Mouse (Mus musculus): Measurements from ENCODE around the gene Acmsd. TPM values are rescaled to one million over a fixed set of nuclear protein-coding genes. Genes with fewer than 3 reads are reported as not detected.
"Not testable (repeated sequence)": the region's sequence is repeated elsewhere in the genome, so short reads cannot be mapped to it uniquely, and the experiment has no call there.

Gene Acmsd
- under 1 TPM; 0.33 to 0.44 TPM for total RNA-seq (2021)
- long read RNA-seq, experiment 1, result 0 reads
- long read RNA-seq, experiment 2, partial matches to known transcripts, result 0 of 3 reads
- long read RNA-seq, experiment 2, other reads (novel, unspliced or antisense), result 3 of 3 reads

DNA sequence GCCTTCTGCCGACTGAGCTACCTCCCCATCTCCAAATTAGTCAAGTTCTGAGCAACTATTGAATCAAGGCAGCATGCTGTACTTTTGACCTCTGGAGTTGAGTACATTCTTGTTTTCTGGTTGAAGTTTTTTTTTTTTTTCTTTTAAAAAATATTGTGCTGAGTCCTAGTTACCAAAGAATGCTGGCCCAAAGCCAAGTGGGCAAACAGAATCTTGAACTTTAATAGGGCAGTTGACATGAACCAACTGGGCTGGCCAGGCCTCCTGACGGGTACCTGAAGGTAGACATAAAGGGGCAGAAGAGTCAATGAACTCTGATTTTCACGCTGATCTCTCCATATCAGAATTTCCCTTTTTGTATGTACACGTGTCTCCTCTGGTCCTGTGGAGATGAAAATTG lies at the start of gene Acmsd:
TSS of gene Acmsd (plus strand) at position 318 of the 400 bp plus-strand sequence.
- intact Hi-C loops (cut with DNase I), result no loop called here
- no peak for DNase-seq

DNA sequence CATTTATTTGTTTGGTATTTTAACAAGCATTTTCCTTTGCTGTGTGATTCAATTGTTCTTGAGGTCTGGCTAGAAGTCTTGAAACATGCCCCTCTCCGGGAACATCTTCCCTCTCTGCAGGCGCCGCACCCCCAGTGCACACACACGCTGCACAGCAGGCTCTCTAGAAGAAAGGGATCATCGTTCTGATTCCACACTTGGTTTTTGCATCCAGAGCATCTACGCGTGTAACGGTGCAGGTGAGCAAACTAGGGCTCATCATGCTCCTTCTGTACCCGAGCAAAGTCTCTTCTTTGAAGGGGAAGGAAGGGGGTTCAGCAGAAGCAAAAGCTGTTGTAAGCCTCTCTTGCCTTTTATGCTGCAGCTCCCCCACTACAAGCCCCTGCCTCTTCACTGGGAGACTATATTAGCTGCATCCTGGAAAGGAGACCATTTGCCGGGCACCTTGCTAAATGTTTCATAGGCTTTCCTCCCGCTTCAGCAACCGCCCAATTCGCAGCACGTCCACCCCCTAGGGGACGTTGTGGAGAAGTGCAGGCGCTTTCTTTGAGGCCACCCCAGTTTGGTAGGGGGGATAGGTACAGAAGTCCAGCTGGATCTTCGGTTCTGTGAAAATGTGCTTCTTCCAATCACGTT lies 49.6 kb upstream of the Acmsd start, which contains the start of gene Tmem163:
TSS of gene Tmem163 (minus strand) at position 51 of the 636 bp plus-strand sequence.
- peak; percentile 17 to 41 for DNase-seq
- intact Hi-C loops (cut with DNase I), result loop anchor here (2.0 to 5.0 kb wide), 2 partner anchors 77 to 179 kb away; no protein-coding TSS in a partner anchor

DNA sequence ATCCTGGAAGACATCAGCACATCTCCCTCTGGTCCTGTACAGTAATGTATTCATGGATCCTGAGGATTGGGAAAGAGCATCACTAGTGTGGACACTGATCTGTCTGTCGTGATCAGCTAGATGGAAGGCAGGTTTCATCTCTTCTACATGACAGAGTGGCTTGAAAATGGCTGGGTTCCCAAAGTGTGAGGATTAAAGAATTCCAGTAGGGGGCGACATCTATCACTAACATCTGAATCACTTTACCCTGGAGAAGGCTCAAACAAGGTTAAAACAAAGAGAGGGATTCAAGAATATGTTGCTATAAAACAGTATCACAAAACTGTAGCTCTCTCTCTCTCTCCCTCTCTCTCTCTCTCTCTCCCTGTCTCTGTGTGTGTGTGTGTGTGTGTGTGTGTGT lies 32.7 kb upstream of the Acmsd start:
- DNase-seq, result no peak
- intact Hi-C loops (cut with DNase I), result loop anchor here (5.0 kb wide), 2 partner anchors 71 to 199 kb away; no protein-coding TSS in a partner anchor

DNA sequence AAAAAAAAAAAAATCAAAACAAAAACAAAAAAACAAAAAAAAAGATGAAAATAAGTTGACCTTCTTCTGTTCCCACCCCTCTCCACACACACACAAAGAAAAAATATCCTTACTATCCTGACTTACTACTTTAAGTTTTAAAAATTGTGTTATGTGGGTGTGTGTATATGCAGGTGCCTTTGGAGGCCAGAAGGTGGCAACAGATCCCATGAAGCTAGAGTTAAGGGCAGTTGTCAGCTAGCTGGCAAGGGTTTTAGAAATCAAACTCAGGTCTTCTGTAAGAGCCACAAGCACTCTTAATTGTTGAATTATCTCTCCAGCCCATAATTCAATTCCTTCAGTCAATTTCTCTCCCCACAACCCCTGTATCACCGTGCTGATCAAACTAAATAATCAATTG lies 27.0 kb upstream of the Acmsd start:
- no peak for DNase-seq
- intact Hi-C loops (cut with DNase I), result no loop called here

DNA sequence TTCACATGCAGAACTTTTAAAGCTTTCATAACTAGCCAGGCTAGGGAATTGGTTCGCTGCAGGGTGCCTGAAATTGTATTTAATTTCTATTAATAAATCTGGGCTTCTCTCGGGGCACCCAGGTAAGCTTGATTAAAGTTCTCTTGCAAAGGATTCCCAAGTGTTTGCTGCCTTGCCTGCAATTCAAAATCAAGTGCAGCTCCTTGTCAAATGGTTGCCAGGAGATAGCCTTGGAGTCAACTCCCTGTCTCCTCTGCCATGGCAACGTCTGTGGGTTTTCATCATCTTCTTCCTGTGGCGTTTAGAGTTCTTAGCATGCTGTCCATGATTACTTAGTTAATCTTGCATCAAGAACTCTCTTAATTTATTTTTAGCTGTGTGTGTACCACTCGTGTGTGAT lies 22.9 kb upstream of the Acmsd start:
- DNase-seq, result no peak
- intact Hi-C loops (cut with DNase I), result no loop called here

DNA sequence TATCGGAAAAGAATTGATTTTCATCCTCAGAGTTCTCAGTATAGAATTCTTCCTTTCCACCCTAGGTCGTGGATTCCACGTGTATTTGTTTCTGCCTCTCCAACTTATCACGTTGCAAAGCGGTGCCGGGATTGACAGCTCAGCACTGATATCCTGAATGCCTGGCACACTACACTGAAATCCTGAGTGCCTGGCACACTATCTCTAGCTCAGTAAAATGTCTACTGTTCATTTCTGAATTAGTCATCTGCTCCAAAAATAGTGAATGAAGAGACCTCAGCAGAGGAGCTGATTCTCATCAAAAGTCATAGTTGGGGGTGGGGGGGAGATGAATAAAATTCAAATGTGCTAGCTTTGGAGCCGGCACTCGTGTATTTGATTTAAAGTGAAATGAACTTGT lies 12.8 kb upstream of the Acmsd start:
- peak in 1 of 2 experiments; percentile 22 for DNase-seq
- intact Hi-C loops (cut with DNase I), result no loop called here

DNA sequence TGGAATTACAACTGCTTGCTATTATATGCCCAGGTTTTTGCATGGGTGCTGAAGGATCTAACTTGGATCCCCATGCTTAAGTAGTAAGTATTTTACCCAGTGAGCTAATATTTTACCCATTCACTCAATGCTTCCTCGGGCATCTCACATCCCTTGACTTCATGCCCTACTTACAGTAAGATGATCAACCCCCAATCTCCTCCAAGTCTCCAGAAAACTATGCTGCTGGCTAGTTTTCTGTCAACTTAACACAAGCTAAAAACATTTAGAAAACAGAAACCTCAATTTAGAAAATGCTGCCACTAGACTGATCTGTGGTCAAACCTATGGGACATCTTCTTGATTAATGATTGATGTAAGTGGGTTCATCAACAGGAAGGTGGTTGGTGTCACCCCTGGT lies 10.9 kb upstream of the Acmsd start:
- intact Hi-C loops (cut with DNase I), result no loop called here
- no peak for DNase-seq

DNA sequence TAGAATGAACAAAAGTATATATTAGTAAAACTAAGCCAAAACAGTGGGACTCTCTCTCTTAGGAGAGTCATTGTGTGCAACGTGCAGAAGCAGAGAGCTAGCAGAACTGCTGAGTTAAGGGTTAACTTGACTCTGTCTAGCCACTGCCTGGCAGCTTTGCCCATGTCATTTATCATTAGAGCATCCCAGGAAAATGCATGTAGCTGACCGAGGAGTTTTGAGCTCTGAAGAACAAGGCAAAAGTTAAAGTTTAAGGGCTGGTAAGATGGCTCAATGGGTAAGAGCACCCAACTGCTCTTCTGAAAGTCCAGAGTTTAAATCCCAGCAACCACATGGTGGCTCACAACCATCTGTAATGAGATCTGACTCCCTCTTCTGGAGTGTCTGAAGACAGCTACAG lies 5.6 kb upstream of the Acmsd start:
- intact Hi-C loops (cut with DNase I), result no loop called here
- DNase-seq, result no peak

DNA sequence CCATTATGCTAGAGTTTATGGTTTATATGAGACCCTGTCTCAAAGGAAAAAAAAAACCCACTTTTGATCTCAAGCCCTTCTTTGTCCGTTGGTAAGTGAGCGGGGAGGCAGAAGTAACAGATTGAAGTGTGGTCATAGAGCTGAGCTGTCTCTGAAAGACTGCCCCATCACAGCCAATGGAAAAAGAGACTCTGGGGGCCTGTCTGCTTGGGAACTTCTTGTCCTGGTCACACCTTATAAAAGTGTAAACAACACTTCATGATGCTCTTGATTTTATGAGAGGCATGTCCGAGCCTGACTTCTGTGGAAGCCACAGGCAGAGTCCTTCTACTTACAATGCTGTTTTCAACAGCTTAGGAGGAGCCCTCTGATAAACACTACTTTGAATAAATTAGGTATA lies 1.9 kb downstream of the Acmsd start:
- intact Hi-C loops (cut with DNase I), result no loop called here
- no peak for DNase-seq

DNA sequence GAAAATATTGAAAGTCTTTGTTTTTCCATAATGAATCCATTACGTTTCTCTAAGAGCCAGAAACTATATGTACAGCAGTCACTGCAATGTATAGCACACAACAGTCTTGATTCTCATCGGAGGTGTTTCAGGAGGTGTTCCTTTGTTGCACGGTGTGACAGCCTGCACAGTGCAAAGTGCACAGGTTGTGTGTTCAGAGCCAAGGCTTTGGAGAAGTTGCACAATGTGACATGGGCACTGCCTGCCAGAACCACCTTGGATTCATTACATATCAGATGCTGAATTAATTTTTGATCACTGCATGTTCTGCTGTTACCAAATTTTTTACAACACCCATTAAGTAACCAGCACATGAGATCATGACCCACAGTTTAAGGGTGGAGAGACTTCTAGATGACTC lies 3.2 kb downstream of the Acmsd start:
- no peak for DNase-seq
- intact Hi-C loops (cut with DNase I), result no loop called here

DNA sequence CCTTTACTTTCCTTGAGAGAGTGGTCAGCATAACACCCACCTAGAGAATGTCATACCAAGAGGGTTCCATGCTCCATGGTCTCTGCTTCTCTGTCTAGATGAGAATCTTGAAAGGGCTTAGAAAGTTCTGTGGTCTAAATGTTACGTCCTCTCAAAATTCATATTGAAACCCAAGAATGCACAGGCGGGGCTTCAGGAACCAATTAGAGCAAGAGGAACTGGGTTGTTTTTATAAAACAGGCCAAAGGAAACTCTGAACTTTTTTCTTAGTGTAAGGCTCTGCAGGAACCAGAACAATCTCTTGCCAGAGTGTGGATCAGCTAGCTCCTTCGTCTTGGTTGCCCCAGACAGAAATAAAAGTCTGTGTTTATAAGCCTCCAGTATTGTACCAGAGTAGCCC lies 3.6 kb downstream of the Acmsd start:
- DNase-seq, result no peak

DNA sequence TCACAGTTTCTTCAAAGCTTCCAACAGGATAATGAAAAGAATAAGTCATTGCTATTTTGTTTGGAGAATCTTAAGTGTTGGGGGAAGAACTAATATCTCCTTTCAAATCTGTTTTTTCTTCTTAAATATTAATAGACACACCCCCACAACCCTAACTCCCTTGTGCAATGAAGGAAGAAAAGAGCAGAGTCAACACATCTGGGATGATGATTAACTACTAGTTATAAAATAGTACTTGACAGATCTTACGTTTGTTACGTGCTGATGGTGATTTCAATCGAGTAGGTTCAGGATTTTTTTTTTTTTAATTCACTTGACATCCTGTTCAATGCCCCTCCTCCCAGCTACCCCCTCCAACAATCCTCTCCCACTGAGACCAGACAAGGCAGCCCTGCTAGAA lies 6.1 kb downstream of the Acmsd start:
- intact Hi-C loops (cut with DNase I), result no loop called here
- no peak for DNase-seq

More for the DNA sequence above, 3.6 kb downstream of the Acmsd start:
- intact Hi-C loops (cut with DNase I), result no loop called here

DNA sequence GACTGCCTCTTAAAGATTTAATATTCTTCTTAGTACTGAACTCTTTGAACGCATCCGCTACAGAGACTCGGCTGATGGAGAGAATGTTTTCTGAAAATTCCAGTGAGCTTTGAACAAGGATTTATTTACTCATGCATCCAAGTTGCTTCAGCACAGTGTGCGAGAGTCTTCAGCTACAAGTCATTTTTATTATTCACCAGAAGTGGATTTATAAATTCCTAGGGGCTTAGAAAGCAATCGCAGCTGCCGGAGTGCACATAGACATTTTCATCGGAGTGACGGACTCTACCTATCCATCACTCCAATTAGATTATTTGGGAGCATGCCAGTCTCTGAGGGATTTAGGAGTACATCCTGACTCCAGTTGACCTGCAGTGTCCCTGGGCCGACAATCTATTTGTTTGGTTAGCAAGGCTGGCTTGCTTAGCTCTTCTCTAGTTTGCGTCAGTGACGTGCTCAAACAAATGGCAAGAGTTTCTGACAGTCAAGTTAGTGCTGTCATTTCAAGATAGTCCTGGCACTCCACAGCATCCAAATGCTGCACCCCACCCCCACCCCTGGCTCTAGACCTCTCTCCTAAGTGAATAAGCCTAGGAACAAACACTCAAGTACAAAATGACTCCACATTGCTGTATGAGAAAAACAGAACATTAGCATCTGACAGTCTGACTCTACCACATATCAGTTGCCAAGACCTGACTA lies 21.3 kb downstream of the Acmsd start:
- intact Hi-C loops (cut with DNase I), result no loop called here
- DNase-seq, result no peak

DNA sequence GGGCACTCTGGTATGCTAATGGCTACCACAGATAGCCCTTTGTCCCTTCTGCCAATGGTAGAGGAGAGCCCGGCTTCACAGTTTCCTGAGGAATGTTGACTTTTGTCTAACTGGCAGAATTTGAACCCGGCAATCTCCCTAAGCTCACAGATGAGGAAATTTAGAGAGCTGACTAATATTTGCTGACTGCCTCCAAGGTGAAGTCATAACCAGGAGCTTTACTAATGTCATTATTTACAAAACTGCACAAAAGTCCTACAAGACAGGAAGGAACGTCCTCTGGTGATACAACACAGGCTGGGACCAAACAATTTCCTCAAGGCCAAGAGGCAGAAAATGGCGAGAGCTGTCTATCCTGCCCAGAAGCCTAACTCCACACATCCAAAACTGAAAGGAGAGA lies 26.6 kb downstream of the Acmsd start:
- no peak for DNase-seq
- intact Hi-C loops (cut with DNase I), result no loop called here

DNA sequence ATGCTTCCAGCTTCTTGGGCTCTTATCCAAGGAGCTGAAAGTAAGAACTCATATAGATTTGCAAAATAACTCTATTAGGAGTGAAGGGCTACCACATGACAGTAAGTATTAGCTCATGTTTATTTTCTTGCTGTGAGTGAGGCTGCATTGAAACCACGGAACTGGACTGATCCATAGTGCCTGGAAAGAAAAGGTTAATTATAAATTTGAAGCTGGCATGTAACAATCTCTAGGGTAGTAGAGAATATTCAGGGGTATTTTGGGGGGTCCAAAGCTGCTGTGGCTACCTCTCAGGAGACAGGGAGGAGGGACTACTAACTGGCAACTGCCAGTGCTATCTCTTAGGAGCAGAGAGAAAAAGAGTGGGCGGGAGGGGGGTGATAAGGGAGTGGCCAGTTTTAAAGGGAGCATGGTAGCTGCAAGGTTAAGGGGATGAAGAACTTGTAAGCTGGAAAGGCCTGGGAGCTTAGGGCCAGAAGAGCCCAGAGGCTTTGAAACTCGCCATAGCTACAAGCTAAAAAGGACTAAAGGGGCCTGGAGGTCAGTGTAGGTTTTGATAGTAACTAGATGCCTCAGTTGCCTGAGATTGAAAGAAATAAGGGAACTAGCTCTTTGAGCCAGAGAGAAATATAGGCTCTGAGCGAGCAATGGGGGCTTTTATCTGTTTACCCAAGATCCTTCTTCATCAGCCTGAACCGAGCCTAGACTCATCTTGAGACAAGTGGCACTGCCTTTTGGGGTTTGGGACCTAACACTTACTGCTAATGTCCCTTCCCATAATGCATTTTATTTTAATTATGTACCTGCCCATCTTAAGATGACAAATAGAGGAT lies 27.3 kb downstream of the Acmsd start:
- intact Hi-C loops (cut with DNase I), result no loop called here
- no peak for DNase-seq

DNA sequence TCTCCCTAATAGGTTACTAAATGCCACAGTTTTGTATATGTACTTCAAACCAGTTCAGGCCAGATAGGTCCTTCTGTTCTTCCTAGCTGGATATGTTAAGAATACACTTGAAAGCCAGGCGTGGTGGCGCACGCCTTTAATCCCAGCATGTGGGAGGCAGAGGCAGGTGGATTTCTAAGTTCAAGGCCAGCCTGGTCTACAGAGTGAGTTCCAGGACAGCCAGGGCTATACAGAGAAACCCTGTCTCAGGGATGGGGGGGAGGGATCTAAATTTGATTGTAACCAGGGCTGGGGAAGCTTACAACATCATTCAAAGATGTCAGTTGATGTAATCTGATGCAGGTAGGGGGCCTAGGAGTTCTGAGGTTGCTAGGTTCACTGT lies 27.9 kb downstream of the Acmsd start:
- intact Hi-C loops (cut with DNase I), result not testable (repeated sequence)

DNA sequence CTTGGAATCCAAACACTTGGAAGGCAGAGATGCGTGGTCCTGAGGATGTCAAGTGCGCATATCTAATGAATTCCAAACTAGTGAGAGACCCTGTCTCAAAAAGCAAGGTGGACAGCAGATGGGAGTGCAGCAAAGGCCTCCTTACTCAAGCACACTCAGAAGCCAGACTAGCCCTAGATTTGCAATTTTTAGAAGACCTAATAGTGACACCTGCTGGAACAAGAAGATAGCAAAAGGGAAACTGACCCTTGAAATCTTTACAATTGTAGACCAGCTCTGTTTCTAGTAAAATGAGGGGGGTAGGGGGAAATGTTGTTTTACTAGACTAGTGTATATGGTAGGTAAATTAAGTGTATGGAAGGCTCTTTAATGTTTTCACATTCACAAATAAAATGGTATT lies 36.3 kb downstream of the Acmsd start:
- intact Hi-C loops (cut with DNase I), result loop anchor here (1.0 to 5.0 kb wide), 2 partner anchors 68 to 265 kb away; no protein-coding TSS in a partner anchor
- DNase-seq, result no peak

More for the DNA sequence above, 27.9 kb downstream of the Acmsd start:
- DNase-seq, result not testable (repeated sequence)

DNA sequence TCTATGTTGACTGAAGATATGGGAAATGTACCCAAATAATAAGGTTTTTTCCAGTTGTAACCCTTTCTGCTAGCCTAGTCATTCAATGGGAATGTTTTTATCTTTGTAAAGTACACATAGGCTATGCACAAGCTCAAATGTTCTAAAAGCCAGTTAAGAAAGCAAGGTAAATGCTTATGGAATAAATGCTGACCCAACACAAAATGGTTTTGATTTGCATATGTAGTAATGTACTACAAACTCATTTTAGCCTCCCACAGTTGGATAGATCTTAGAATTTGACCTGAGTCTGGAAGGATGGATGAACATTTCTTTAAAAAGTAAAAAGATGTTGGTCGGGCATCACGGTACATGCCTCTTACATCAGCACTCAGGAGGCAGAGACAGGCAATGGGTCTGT lies 37.5 kb downstream of the Acmsd start:
- intact Hi-C loops (cut with DNase I), result loop anchor here (5.0 kb wide), 1 partner anchor 69 kb away; no protein-coding TSS in a partner anchor
- no peak for DNase-seq

DNA sequence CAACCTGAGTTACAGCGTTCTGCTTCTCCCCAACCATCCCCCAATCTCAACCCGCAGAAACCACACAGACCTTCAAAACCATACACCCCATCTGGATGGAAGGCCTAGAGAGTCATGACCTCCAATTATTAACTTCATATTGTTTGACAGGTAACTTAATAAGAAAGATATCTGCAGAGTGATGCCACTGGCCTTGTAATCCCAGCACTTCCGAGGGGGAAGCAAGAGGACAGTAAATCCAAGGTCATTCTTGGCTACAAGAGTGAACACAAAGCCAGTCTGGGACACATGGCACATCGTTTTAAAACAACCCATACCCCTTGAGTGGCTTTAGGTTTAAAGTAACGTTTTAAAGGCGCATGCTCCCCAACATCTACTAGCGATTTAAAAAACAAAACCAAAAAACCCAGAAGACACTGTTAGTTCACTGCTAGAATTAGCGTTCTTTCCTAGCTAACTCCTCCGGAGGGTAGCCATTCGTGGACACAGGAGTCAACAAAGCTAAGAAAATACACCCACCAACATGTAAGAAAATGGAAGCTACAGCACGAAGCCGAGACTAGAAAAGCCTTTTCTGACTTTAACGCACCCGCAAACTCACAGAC lies 44.1 kb downstream of the Acmsd start:
- DNase-seq, result peak in 1 of 2 experiments; percentile 11
- intact Hi-C loops (cut with DNase I), result loop anchor here (5.0 kb wide), 1 partner anchor 334 kb away; no protein-coding TSS in a partner anchor

DNA sequence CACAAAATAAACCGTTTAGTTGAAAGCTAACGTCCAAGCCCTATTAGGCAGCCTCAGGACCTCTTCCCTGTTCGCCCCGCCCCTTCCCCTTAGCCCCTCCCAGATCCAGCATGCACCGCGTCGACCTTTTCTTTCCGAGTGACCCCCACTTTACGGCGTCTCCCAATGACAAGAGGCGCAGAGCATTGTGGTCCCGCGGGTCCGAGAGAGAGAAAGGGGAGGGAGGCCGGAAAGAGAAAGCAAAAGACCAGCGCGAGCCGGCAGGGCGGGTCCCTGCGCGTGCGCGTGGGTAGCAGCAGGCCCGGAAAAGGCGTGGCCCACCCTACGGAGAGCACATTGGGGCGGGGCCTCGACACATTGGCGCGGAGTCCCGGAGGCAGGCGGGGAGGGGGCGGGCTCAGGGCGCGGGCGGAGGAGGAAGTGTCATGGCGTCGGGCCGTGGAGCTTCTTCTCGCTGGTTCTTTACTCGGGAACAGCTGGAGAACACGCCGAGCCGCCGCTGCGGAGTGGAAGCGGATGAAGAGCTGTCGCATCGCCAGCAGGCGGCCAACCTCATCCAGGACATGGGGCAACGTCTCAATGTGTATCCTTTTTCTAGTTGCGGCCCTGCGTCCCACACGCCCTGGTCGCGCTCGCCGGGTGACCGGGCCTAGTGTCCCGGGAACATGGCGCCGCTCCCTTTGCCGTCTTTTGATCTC lies 44.7 kb downstream of the Acmsd start, which contains the start of gene Ccnt2:
TSS of gene Ccnt2 (plus strand) at position 362 of the 698 bp plus-strand sequence.
- intact Hi-C loops (cut with DNase I), result loop anchor here (5.0 kb wide), 1 partner anchor 333 kb away; no protein-coding TSS in a partner anchor
- peak; percentile 99 for DNase-seq
